Mouse (Mus musculus): ENCODE results near the gene Rbm19. TPM values are rescaled to one million over a fixed set of nuclear protein-coding genes. Genes with fewer than 3 reads are reported as not detected.
A peak's percentile ranks its signal among the peaks of the same experiment; 100 is the strongest.

Gene Rbm19
- total and polyA plus RNA-seq, 3 experiments, result 66.3 to 74.3 TPM; not detected in 1

DNA sequence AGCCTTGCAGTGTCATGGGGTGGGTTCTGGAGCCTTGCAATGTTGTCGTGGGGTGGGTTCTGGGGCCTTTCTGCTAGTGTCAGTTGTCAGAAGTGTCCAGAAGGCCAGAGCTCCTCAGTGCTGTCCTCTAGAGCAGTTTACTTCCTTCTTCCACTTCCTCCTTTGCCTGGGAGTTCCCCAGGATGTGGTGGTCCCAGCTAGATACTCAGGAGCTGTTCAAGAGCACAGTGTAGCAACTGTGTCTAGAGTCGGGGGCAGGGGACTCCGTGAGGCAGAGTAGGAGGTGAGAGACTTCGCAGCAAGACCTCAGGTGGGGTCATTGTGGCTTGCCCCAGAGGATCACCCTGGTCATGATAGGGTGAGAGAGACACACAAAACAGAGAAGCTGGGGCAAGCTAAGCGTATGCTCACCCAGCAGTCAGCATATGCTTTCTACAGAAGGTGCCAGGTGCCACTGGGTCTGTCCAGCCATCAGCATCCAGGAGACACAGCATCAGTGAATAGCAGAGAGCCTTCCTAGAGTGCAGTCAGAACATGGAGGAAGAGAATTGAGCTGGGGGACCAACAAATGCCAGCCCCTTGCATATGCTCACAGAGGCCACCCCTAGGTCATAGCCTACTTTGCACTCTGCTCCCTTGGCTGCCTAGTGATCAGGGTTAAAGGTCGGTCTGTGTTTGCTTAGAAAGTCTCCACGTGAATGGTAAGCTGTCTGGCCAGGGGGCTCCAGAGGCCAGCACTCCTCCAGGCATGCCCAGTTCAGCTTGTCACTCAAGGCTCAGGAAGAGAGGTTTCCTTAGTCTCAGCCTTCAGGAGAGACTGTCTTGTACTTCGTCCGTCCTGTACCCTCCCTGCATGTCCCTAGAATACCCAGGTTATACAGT is 49.0 kb downstream of the Rbm19 start:
- H3K9me3 ChIP-seq (replicated peaks; ENCODE audit: insufficient read depth, low read length), result no peaks in the 10 kb centered on the region
- H3K27me3 ChIP-seq (ENCODE audit: control insufficient read depth in 1 of 2, insufficient read depth in 2 of 2, low read length in 2 of 2), result no peaks in the 10 kb centered on the region
- H3K79me2 ChIP-seq (ENCODE audit: control insufficient read depth, insufficient read depth, low read length, poor library complexity), result no peaks in the 10 kb centered on the region
- no peak overlapping the region for H3K4me3 ChIP-seq (ENCODE audit: control insufficient read depth in 1 of 2, insufficient read depth in 1 of 2, low read depth in 2 of 2, low read length in 2 of 2)
- H3K4me1 ChIP-seq (ENCODE audit: control insufficient read depth in 1 of 2, insufficient read depth in 2 of 2, low read length in 2 of 2), result peaks cover 5 to 22% of the 10 kb centered on the region in 2 experiments
- DNase-seq (ENCODE audit: low read depth, low spot score), result peak; percentile 57
- H3K9ac ChIP-seq (ENCODE audit: control insufficient read depth, low read depth, low read length, poor library complexity, severe bottlenecking), result no peak overlapping the region
- H3K36me3 ChIP-seq (ENCODE audit: control insufficient read depth in 1 of 2, insufficient read depth in 2 of 2, low read length in 2 of 2), result peaks cover 2 to 7% of the 10 kb centered on the region in 2 experiments; a peak in 3 of 4 replicates
- TF ChIP-seq GABPA (IDR thresholded peaks at IDR 0.05; ENCODE audit: low read depth, low read length) (no peak), EP300 (IDR thresholded peaks at IDR 0.05; ENCODE audit: low read depth in 1 of 2, low read length in 2 of 2) (peak; percentile 20 to 33; a peak in 2 of 4 replicates)
- peak overlapping the region; percentile 23; the same call in 1 of the 2 replicates for H3K27ac ChIP-seq (ENCODE audit: control insufficient read depth, low read depth, low read length)

DNA sequence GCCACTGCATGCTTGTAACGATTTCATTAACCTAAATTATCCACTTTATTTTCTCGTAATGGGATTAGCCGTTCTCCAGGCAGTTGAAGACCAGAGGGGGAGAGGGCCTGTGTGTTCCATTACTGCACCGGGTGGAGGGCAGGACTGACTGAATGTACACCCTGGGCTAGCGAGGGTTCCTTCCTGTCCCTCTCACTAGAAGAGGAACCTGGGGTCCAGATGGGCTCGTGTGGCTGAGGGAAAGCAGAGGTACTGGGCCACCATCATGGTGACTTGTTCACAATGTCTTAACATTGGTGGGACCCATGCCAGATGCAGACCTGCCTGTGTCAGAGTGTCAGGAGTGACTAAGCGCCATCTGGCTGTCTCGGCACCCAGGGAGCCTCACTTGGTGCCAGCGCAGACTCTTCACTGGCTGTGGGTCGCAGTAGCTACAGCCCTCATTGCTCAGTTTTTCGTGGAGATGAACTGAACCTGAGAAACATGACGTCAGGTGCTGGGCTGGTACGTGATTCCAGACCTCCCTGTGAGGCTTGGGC is 51.6 kb downstream of the Rbm19 start:
- TF ChIP-seq POLR2AphosphoS2 (IDR thresholded peaks at IDR 0.05; ENCODE audit: low read length), result no peak
- TF ChIP-seq NELFE (IDR thresholded peaks at IDR 0.05; ENCODE audit: low read depth, low read length), result no peak
- TF ChIP-seq RCOR1 (IDR thresholded peaks at IDR 0.05; ENCODE audit: low read depth, low read length), result no peak
- TF ChIP-seq ZNF384 (IDR thresholded peaks at IDR 0.05; ENCODE audit: low read depth, low read length), result no peak
- no peak for TF ChIP-seq TCF12 (IDR thresholded peaks at IDR 0.05; ENCODE audit: low read depth, low read length)
- no peak for TF ChIP-seq MEF2A (IDR thresholded peaks at IDR 0.05; ENCODE audit: extremely low read depth, insufficient replicate concordance, low read depth, low read length, poor library complexity, severe bottlenecking)
- no peak for TF ChIP-seq USF1 (IDR thresholded peaks at IDR 0.05; ENCODE audit: low read depth, low read length)
- TF ChIP-seq CHD2 (IDR thresholded peaks at IDR 0.05; ENCODE audit: low read length), result no peak
- no peak for TF ChIP-seq SMC3 (IDR thresholded peaks at IDR 0.05; ENCODE audit: low read depth, low read length)
- TF ChIP-seq EP300 (IDR thresholded peaks at IDR 0.05; ENCODE audit: low read depth in 1 of 2, low read length in 2 of 2), result no peak
- Histone ChIP-seq H3K27ac (ENCODE audit: control insufficient read depth, low read depth, low read length) (no peak overlapping the region), H3K36me3 (ENCODE audit: control insufficient read depth in 1 of 2, insufficient read depth in 2 of 2, low read length in 2 of 2) (peaks cover 0 to 5% of the 10 kb centered on the region in 2 experiments; a peak in 2 of 4 replicates), H3K4me1 (ENCODE audit: control insufficient read depth in 1 of 2, insufficient read depth in 2 of 2, low read length in 2 of 2) (peaks cover 0 to 24% of the 10 kb centered on the region in 2 experiments; a peak in 3 of 4 replicates), H3K9me3 (replicated peaks; ENCODE audit: insufficient read depth, low read length) (no peaks in the 10 kb centered on the region), H3K4me3 (ENCODE audit: control insufficient read depth in 1 of 2, insufficient read depth in 1 of 2, low read depth in 2 of 2, low read length in 2 of 2) (no peak overlapping the region), H3K27me3 (ENCODE audit: control insufficient read depth in 1 of 2, insufficient read depth in 2 of 2, low read length in 2 of 2) (no peaks in the 10 kb centered on the region), H3K9ac (ENCODE audit: control insufficient read depth, low read depth, low read length, poor library complexity, severe bottlenecking) (no peak overlapping the region), H3K79me2 (ENCODE audit: control insufficient read depth, insufficient read depth, low read length, poor library complexity) (no peaks in the 10 kb centered on the region)
- no peak for DNase-seq (ENCODE audit: low read depth, low spot score)
